Comparison of ENCODE assay signal across 8 mouse cellular contexts in the genomic region with DNA sequence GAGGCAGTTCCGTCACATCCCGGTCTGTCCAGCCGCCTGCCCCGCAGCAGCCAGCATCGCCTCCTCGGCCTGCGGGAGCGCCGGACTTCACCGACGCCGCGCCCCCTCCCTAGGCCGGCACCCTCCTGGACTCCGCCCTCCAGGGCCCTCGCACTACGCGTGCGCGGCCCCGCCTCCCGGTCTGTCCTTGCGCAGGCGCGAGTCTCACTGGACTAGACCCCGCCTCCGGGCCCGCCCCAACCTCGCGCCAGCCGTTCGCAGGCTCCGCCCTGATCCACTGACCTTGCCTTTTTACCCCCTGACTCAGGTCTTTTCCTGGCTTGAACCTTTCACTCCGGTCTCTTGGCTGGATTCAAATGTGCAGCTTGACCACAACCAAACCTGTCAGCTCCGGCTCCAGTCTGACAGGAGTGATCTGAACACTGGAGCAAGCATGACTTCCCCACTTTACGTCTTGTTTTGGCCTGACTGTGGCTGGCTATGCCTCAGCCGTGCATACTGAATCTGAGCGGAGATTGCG. TPM values are rescaled to one million over a fixed set of nuclear protein-coding genes. Genes with fewer than 3 reads are reported as not detected.
DNase-seq lines count a peak whose midpoint lies in the region; ATAC-seq and TF ChIP-seq lines count a peak whose summit lies in the region.

Gene Ccser2 (minus strand): TSS at position 150 of the 520 bp plus-strand sequence.

- ATAC-seq in frontal cortex, adult (ENCODE audit: low TSS enrichment) = peak; percentile 98
- peak; percentile 100 for ATAC-seq in lung, postnatal 0 days

- peak within 1 kb of the TSS; percentile 94 for H3K27ac ChIP-seq in hindbrain, embryonic 10.5 days
- H3K27ac ChIP-seq in lung, postnatal 0 days (ENCODE audit: low read length) = peak within 1 kb of the TSS; percentile 79

- H3K36me3 ChIP-seq in hindbrain, embryonic 10.5 days = no peaks in the 10 kb centered on the region
- H3K36me3 ChIP-seq in lung, postnatal 0 days (ENCODE audit: insufficient read depth, low read length) = no peaks in the 10 kb centered on the region

- no peak for TF ChIP-seq EP300 in lung, postnatal 0 days (IDR thresholded peaks at IDR 0.05)

- peak; percentile 46 for DNase-seq in MEL-GATA-1-ER (ENCODE audit: extremely low read depth, low read depth)
- DNase-seq in cerebellum, adult 8-10 months = peak; percentile 99
- DNase-seq in hindbrain, embryonic 10.5 days (ENCODE audit: low spot score) = peak; percentile 97
- DNase-seq in layer of hippocampus, adult 9-11 months = peak; percentile 96
- peak; percentile 98 for DNase-seq in lung, postnatal 0 days (ENCODE audit: low spot score)
- DNase-seq in ovary, postnatal 14 days (ENCODE audit: low spot score) = peak; percentile 99
- DNase-seq in thymus, postnatal 14 days = peak; percentile 99

- H3K9ac ChIP-seq in lung, postnatal 0 days (replicated peaks; ENCODE audit: low read depth) = peak within 1 kb of the TSS; percentile 71

- H3K27me3 ChIP-seq in hindbrain, embryonic 10.5 days (ENCODE audit: insufficient read depth, poor library complexity, severe bottlenecking) = no peaks in the 10 kb centered on the region
- H3K27me3 ChIP-seq in lung, postnatal 0 days (replicated peaks; ENCODE audit: insufficient read depth, low read length) = no peaks in the 10 kb centered on the region

- H3K4me2 ChIP-seq in lung, postnatal 0 days (replicated peaks; ENCODE audit: low read depth, low read length) = peak within 1 kb of the TSS; percentile 79

- H3K4me1 ChIP-seq in hindbrain, embryonic 10.5 days (replicated peaks) = peaks cover 20% of the 10 kb centered on the region
- no peaks in the 10 kb centered on the region for H3K4me1 ChIP-seq in lung, postnatal 0 days (ENCODE audit: insufficient read depth, low read depth, low read length)

- WGBS in hindbrain, embryonic 10.5 days = 3% methylated on average over 39 of the region's 39 CpGs
- WGBS in lung, postnatal 0 days = 1% methylated on average over 24 of the region's 39 CpGs

- peak within 1 kb of the TSS; percentile 91 for H3K4me3 ChIP-seq in hindbrain, embryonic 10.5 days
- H3K4me3 ChIP-seq in lung, postnatal 0 days (ENCODE audit: low read depth, low read length) = peak within 1 kb of the TSS; percentile 81

- no peak for TF ChIP-seq CTCF in lung, postnatal 0 days (IDR thresholded peaks at IDR 0.05)

- no peaks in the 10 kb centered on the region for H3K9me3 ChIP-seq in hindbrain, embryonic 10.5 days
- no peaks in the 10 kb centered on the region for H3K9me3 ChIP-seq in lung, postnatal 0 days (ENCODE audit: low read length)

RNA-seq across cellular contexts. Expression of gene Ccser2, which starts in this region (rescaled TPM):
- polyA plus RNA-seq in hindbrain, embryonic 10.5 days (2016; fragmentation: Nextera tagmentation; extraction: Ambion mirVana) = 33.5 and 34.9 TPM in 2 replicates
- polyA plus RNA-seq in lung, postnatal 0 days (2015; fragmentation: Nextera tagmentation; extraction: Ambion mirVana) = 48.0 and 56.3 TPM in 2 replicates

Comparison
In these comparisons a context has a peak if more than half of its experiments do, and no peak if none do; other contexts are left out.
1. Peak in every context shown above with its lines: DNase-seq, ATAC-seq, H3K4me3 ChIP-seq and H3K27ac ChIP-seq.
2. DNase-seq: peak in every context shown above with its lines; median percentile 99 in cerebellum, adult 8-10 months; 99 in ovary, postnatal 14 days; 99 in thymus, postnatal 14 days; 98 in lung, postnatal 0 days; 97 in hindbrain, embryonic 10.5 days; 96 in layer of hippocampus, adult 9-11 months; 46 in MEL-GATA-1-ER.